Mouse (Mus musculus): ENCODE measurements around the gene Bmpr1a. TPM values are rescaled to one million over a fixed set of nuclear protein-coding genes. Genes with fewer than 3 reads are reported as not detected.

The Bmpr1a gene
- 5.0 and 7.4 TPM in 2 replicates for polyA plus RNA-seq (2012; rRNA removed)

DNA sequence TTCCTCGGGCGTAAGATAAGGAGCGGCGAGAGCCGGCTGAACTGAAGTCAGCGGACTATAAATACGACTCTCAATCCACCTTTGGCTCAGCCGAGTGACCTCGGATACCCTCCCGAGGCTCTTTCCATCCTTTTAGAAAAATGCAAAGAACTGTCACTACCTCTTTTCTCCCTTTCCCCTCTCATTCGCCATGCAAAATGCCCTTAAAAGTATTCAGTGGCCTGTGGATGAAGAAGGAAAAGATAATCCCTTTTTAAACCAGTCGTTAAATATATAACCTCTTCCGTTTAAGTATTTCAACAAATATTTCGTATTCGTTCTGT, at the start of gene Bmpr1a:
Gene Bmpr1a, minus strand, starts transcription at position 17 of the 323 bp plus-strand sequence.

DNA sequence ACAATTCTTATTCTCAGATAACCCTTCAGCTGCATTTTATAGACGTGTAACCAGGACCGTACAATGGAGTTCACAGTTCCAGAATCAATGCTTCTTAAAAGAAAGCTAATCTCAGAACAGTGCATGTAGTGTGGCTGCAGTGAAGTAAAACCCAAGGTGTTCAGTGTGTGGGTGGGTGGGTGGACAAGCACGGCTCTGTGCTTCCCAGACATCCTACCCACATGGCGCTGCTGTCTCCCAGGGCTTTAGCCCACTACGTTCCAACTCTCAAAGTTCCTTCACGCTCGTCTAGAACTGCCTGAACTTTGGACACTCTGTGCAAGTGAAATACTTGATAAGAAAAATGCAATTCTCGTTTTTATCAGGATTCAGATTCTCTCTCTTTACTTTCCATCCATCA, 19.6 kb upstream of the Bmpr1a start, which contains the start of gene 9230112D13Rik:
Gene 9230112D13Rik, minus strand, starts transcription at position 101 of the 400 bp plus-strand sequence.

DNA sequence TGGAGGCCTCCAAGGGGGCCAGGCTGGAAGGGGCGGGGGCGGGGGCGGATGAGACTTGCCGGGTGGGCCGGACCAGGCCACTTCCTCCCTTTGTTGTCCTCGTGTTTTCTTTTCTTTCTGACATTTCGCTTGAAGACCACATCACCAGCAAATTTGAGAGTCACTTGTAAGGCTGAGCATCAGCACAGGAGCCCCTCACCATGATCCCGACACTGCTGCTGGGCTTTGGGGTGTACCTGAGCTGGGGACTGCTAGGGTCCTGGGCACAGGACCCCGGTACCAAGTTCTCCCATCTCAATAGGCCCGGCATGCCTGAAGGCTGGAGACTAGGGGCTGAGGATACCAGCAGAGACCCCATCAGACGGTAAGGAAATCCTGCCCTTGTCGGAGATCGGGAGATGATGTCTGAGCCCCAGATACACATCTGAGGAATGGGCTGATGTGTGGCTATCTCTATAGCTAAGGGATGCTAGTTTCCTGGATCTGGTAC, 127.7 kb downstream of the Bmpr1a start, which contains the start of gene Mmrn2:
Gene Mmrn2, plus strand, starts transcription at position 51 of the 490 bp plus-strand sequence.

DNA sequence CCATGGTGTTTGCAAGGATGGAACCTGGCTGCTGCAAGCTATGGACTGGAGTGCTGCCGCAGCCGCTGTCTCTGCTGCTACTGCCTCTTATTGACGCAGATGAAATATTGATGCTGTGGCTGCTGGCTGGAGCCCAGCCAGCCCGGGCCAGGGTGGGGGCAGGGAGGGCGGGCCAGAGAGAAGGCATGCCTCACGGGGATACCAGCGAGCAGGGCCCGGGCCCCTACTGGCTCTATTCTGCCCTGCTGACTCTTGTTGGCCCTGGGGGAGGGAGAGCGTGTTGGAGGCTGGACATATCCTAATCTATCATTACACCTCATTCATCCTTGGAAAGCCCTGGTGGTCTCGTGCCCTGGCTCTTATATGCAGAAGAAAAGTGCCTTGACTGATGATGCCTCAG, 128.6 kb downstream of the Bmpr1a start, which contains the start of gene Sncg:
Gene Sncg, minus strand, starts transcription at position 213 of the 400 bp plus-strand sequence.

Other genes starting within 250 kb of the Bmpr1a start
- gene Shld2, start 192.8 kb downstream of the Bmpr1a start, polyA plus RNA-seq (2012; rRNA removed): 1.0 and 1.6 TPM in 2 replicates
- 81.8 and 96.5 TPM in 2 replicates for gene Glud1, start 192.6 kb downstream of the Bmpr1a start, polyA plus RNA-seq (2012; rRNA removed)
- 0.44 TPM in 1 of 2 replicates, not detected in the other for gene Fam25c, start 147.9 kb downstream of the Bmpr1a start, polyA plus RNA-seq (2012; rRNA removed)
- gene Sncg, start 128.6 kb downstream of the Bmpr1a start, polyA plus RNA-seq (2012; rRNA removed): 16.8 and 17.8 TPM in 2 replicates
- gene Mmrn2, start 127.9 kb downstream of the Bmpr1a start, polyA plus RNA-seq (2012; rRNA removed): 6.9 and 8.0 TPM in 2 replicates
- not detected in 2 replicates for gene 9230112D13Rik, start 19.5 kb upstream of the Bmpr1a start, polyA plus RNA-seq (2012; rRNA removed)
- 11.0 and 12.8 TPM in 2 replicates for gene Ldb3, start 85.3 kb upstream of the Bmpr1a start, polyA plus RNA-seq (2012; rRNA removed)
- gene Opn4, start 96.8 kb upstream of the Bmpr1a start, polyA plus RNA-seq (2012; rRNA removed): not detected in 2 replicates
- 5.8 and 6.9 TPM in 2 replicates for gene Wapl, start 170.6 kb upstream of the Bmpr1a start, polyA plus RNA-seq (2012; rRNA removed)

All from colon, adult 2 months (tissue).